Mouse (Mus musculus) lung, postnatal 14 days (tissue): Measurements from ENCODE around the gene Nploc4.
"Not testable (repeated sequence)": the region's sequence is repeated elsewhere in the genome, so short reads cannot be mapped to it uniquely, and the experiment has no call there.

Experiments used
- DNase-seq: peaks from one replicate; pipeline ENCODE4 v3.0.0; 2021

The Nploc4 gene

DNA sequence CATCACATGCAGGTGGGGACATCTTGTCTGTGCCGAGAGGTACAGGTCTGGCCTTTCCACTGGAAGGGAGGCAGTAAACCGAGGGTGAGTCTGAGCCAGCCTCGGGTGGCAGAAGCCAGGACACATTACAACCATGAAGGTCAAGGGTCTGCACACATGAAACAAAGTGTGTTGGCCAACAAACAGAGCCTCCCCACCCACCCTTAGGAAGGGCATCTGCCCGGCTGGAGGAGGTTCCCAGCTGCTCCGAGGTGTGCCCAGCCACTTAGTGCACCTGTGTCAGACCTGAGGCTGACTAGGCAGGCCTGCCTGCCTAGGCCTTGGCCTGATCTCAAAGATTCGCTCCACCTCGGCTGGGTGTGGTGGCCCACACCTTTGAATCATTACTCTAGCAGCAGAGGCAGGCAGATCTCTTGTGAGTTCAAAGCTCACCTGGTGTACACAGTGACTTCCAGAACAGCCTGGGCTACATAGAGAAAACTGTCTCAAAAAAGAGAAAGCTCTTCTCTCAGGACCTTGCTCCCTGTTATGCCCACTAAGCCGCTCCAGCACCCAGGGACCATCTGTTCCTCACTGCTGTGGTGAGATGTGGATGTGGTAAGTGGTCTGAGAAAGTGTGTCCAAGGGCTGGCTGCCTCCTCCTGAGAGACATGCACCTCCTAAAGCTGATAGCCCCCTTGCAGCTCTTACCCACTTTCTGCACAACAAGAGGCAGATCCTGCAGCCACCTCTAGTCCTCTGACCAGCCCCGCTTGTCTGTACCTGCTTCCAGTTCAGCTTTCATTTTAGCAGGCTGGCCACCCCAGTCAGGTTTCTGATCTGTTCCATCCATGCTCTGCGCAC, 86.0 kb downstream of the Nploc4 start:
- DNase-seq = no peak

DNA sequence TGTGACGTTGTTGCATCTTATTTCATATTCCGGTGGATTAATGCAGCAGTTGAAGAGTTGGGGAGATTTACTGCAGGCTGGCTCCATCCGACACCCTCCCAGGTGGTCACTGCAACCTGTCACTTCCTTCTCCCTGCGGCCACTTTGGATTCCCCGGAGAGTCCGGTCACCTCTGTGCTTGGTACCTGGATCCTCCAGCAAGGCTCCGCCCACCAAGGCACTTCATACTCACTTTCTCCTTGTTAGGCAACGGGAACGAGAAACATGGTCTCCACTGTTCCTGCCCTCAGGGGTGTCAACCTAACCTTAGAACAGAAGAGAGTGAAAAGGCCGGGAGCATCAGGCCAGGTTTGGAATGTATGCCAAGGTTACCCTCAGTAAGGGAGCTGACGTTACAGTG, 86.8 kb downstream of the Nploc4 start:
- peak; percentile 60 for DNase-seq

DNA sequence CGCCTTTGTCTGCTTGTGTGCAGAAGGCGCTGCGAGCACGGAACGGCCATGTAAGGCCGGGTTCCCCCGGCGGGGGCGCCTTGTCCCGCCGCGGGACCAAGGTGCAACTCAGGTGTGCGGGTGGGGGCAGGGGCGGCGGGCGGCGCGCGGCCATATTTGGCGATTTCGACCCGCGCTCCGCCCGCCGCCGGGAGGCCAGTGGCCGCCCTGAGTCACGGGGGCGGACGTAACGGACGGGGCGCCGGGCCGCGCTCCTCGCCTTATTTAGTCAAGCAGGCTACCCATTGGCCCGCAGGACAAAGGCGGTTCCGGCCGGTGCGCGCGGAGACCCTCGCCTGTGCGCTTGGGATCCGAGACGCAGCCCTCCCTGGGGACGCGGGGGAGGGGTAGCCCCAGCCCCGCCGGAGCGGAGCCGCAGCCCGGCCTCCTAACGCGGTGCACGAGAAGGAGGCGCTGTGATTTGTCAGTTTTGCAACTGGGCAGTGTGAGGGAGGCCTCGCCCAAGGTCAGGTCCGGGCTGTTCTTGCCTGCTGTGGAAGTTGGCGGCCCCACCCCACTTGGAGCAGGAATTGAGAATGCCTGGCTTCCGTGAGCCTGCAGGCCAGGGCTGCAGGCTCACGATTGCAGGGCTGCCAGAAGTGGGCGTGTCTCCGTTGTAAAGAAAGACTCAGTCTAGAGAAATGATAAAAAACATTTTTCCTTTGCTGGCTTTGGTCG, 87.4 kb downstream of the Nploc4 start:
- peak; percentile 88 for DNase-seq

DNA sequence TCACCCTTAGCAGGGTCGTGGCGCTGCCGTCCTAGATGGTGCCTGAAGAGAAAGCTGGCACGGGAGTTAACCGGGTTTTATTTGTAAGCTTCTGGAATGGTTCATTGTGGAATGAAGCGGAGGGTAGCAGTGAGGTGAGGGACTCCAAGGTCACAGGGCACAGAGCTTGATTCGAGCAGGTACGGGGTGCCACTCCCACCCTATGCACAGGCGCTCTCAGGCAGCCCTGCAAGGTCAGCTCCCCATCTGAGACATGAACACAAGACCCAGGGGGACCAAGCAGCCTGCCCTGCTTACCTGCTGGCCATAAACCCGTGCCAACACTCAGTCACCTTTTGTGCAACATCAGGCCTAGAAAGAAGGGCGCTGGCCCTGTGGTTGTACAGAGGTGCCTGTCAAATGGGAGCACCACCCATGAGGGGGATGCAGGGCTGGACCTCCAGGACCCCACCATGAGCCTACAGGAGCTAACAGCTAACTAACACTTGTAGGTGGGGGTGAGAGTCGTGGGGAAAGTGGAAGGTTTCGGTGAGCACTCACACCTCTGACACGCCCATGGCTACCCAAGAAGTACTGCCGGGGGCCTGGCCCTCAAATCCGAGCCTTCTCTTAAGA, 88.0 kb downstream of the Nploc4 start:
- DNase-seq = no peak

DNA sequence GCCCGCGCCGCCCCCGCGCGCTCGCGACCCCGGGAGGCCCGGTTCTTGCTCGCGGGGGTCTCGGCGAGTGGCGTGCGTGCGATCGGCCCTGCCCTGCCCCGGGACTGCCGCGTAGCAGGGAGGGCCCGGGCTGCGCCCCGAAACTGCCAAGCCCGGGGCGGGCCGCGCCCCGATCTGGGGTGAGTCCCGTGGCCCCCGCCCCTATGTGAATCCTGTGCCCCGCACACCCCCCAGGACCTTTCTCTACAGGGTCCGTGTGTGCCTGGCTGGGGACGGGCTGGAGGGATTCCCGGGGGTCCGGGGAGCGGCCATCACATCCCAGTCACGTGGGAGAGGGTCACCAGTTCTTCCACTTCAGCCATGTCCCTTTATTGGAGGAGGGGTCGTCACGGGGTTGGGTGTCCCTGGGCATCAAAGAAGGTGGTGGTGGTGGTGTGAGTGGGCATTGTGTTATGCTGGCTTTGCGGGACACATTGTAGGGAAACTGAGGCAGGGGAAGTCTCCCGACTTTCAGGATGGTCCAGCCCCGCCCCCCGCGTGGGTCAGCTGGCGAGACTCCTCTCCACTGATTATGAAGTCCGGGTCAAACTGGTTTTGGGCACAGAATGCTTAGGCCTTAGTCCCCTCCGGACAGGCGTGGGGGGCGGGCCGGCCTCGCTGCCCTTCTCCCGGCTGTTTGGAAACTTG, 88.7 kb downstream of the Nploc4 start:
- peak; percentile 55 for DNase-seq

DNA sequence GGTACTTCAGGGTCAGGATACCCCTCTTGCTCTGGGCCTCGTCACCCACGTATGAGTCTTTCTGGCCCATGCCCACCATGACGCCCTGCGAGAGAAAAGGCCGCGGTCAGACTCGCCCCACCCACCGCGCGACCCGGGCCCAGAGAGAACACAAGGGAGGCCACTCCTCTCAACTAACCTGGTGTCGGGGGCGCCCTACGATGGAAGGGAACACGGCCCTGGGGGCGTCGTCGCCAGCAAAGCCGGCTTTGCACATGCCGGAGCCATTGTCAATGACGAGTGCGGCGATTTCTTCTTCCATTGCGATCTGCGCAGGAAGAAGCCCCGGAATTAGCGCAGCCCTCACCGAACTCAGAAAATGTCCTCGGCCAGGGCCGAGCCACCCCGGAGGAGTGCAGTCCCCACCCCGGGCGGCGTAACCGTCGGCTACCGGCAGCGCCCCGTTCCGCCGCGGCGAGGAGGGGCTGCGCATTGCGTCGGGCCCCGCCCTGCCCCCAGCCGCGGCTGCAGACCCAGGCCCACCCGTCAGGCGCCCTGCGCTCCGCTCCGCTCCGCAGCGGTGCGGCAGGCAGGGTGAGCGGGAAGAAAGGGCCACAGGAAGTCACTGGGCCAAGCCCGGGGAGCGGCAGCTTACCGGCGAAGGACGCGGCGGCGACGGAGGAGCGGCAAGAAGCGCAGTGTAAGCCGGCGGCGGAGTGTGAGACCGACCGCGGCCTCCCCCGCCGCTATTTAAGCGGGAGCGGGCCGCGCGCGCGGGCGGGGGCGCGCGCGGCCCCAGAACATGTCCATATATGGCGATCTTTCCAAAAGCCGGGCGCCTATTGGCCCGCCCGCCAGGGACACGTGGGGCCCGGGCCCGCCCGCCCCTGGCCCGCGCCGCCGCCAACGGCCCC, 89.5 kb downstream of the Nploc4 start, which contains the start of gene Actg1:
TSS of gene Actg1 (minus strand) at position 752 of the 893 bp plus-strand sequence.
- peak; percentile 86 for DNase-seq

DNA sequence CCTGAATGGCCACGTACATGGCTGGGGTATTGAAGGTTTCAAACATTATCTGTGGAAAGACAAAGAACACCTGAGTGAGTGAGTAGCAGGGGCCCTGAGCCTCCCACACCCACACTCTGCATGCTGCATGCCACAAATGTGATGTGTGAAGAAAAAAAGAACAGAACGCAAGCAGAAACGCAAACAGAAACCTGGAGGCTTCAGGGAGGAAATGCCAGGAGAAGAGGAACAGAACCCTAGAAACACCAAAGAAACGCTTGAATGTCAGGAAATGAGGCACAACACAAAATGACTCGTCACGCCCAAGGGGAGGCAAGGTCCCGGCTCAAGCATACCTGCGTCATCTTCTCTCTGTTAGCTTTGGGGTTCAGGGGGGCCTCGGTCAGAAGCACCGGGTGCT, 90.2 kb downstream of the Nploc4 start:
- no peak for DNase-seq

DNA sequence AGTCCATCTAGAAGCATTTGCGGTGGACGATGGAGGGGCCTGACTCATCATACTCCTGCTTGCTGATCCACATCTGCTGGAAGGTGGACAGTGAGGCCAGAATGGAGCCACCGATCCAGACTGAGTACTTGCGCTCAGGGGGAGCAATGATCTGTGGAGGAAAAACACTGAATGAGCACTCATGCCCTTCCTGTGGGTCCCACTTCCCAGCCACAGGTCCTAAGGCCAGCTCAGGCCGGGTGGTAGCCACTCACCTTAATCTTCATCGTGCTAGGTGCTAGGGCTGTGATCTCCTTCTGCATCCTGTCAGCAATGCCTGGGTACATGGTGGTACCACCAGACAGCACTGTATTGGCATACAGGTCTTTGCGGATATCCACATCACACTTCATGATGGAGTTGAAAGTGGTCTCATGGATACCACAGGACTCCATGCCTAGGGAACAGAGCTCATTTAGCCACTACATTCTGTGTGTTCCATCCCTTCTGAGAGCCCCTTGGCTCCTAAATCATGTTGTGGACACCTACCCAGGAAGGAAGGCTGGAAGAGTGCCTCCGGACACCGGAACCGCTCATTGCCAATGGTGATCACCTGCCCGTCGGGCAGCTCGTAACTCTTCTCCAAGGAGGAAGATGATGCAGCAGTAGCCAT, 91.0 kb downstream of the Nploc4 start:
- not testable (repeated sequence) for DNase-seq

DNA sequence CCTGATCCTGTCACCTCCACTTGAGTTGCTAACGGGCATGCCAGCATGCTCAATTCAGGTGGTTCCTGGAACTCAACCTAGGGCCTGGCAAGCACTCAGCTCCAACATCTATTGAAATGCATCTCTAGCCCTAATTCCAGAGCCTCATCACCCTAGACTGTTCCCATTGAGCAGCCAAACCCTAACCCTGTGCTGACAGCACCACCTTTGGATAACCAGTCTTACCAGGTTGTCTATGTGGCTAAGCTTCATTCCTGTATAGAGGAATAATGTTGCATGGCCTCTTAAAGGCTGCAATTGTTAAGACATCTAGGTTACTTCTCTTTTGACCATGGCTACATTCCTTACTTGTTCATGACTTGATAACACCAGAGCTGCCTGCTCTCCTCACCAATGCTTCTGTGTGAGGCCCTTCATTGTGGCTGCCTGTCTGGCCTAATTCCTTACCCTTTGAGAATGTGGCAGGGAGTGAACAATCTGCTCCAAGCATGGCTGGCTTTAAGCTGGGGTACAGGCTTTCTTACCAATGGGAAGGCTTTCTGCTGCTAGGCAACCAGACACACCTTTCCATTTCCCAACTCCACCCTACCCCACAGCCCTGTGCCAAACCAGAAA, 92.3 kb downstream of the Nploc4 start:
- DNase-seq = no peak

DNA sequence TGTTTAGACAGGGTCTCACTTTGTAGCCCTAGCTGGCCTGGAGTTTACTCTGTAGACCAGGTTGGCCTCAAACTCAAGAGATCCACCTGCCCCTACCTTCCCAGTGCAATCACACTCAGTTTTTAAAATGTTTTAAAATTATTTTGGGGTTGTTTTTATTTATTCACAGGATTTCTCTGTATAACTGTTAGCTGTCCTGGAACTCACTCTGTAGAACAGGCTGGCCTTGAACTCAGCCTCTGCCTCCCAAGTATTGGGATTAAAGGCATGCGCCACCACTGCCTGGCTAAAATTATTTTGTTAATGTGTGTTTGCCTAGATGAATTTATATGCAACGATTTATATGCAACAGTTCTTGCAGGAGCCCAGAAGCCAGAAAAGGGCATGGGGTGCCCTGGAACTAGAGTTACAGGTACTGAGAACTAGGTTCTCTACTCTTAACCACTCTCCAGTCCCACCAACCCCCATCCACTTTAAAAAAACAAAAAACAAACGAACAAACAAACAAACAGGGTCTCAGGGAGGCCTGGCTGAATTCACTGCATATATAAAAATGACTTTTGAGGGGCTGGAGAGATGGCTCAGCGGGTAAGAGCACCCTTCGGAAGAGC, 93.1 kb downstream of the Nploc4 start:
- no peak for DNase-seq

DNA sequence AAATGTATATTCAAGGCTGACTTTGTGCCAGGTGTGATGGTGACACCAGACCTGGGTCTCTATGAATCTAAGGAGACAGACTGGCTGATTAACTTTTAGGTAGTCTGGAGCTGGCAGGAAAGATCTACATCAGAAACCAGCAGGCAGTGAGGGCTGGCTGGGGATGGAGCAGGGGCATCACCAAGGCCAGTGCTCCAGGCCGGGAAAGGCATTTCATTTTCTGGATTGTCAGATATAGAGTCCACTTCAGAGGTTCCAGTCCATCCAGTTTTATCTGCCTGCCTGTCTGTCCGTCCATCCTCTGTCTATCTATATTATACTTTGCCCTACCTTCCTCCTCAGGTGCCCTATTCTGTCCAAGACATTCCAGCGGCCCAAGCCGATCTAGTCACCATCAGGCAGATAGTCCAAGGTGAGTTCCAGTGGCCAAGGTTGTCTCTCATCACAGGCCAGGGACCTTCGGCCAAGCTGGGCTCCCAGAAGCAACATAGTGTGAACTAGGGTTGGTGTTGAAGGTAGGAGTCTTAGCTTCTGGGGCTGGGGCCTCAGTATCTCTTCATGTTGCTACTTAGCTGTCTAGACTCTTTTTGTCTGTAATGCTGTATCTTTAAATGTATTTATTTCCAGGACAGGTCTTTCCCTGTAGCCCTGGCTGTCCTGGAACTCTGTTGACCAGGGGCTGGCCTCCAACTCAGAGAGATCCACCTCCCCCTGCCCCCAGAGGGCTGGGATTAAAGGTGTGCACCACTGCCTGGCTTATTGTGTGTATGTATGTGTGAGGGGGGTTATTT, 93.8 kb downstream of the Nploc4 start:
- no peak for DNase-seq

DNA sequence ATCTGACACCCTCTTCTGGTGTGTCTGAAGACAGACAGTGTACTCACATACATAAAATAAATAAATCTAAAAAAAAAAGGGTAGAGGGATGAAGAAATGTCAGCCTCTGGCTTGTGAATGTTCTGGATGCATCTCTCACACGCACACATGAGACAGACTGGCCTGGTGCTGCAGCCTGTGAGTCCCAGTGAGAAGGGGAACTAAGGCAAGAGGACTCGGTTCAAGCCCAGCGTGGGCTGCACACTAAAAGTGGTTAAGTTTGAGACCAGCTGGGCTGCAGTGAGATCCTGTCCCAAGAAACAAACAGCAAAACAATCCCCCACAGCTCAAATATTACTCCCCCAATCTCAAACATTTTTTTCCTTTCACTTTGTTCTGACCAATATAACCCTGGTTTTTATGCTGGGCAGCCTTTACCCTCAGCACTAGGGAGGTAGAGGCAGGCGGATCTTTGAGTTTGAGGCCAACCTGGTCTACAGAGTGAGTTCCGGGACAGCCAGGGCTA, 94.8 kb downstream of the Nploc4 start:
- DNase-seq = no peak

DNA sequence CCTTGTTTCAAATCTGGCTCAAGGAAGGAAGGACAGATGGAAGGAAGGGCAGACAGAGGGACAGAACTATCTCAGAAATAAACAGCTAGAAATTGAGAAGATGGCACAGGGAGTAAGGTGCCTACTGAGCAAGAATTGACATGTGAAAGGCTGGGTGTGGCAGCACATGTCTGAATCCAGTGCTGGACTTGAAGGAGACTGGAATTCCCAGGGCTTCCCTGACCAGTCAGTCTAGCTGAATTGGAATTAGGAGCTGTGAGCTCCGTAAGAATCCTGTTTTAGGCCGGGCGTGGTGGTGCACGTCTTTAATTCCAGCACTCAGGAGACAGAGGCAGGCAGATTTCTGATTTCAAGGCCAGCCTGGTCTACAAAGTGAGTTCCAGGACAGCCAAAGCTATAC, 95.8 kb downstream of the Nploc4 start:
- no peak for DNase-seq

DNA sequence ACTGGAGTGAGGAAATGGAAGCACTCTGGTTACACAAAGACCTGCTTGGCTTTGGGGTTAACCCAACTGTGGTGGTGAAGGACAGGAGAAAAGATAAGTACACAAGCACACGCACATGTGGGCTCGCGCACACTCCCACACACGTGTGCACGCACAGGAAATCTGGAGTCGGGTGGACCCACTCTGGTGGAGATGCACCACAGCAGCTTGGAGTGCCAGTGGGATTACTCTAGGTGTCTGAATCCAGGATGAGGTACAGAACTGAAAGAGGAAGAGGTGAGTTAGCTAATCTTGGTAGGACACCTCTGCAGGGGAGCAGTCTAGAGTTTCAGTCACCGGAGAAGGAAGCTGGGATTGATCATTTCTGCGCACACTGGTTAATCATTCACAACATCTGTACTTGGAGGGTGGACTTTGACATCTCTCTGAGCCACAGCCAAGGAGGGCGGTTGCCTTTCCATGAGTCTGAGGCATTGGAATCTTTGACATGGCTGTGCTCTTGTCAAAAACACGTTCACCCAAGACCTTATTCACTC, 97.5 kb downstream of the Nploc4 start:
- DNase-seq = no peak

DNA sequence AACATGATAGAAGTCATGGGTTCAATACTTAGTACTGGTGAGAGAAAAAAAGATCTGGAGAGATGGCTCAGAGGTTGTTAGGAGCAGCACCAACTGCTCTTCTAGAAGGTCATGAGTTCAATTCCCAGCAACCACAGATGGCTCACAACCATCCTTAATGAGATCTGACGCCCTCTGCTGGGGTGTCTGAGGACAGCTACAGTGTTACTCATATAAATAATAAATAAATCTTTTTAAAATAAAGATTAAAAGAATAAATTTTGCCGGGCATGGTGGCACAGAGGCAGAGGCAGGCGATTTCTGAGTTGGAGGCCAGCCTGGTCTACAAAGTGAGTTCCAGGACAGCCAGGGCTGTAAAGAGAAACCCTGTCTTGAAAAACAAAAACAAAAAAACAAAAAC, 98.7 kb downstream of the Nploc4 start:
- no peak for DNase-seq

DNA sequence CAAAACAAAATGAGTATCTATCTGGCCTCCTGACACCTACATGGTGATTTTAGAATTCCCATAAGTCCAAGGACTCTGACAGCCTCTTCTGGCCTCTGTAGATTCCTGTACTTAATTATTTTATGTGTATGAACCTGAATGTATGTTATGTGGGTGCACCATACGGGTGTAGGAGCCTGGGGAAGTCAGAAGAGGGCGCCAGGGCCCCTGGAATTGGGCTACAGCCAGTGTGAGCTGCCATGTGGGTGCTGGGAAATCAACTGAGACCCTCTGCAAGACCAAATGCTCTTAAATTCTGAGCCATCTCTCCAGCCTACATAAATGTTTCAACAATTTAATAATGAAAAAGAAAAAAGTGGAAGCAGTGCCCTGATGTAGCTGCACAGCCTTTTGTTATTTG, 100.1 kb downstream of the Nploc4 start:
- DNase-seq = no peak

DNA sequence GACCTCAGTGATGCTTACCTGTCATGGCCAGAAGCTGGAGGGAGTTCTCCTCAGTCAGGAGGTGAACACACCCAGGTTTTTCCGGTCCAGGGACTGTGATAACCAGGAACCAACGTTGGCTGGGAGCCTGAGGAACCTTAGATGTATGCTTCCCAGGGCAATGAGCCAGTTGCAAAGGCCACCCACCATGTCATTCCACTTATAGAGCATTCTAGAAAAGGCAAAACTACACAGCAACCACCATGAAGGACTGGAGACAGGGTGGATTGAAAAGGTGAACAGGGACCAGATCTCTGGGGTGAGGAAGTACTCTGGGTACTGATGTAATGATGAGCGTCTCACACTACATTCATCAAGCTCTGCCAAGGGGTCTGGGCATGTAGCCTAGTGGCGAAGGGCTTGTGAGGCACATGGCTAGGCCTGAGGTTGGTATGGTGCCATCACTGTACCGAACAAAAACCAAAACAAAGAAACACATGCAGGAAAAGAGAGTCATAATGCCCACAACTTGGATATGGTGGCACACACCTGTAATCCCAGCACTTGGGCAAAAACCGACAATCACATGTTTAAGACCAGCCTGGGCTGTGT, 102.0 kb downstream of the Nploc4 start:
- no peak for DNase-seq
